Mouse (Mus musculus): Measurements from ENCODE around the gene 4632433K11Rik. TPM values are rescaled to one million over a fixed set of nuclear protein-coding genes. Genes with fewer than 3 reads are reported as not detected.

Gene 4632433K11Rik
- polyA plus RNA-seq, 1 experiment from 2014 or later = not detected

- Histone ChIP-seq H3K27ac (no peak overlapping the region), H3K4me3 (no peak overlapping the region), H3K4me1 (peaks cover 8% of the 10 kb centered on the region), H3K4me2 (no peak overlapping the region), H3K27me3 (no peaks in the 10 kb centered on the region), H3K36me3 (0 out of 2 replicates have a peak, but pooled peaks cover 5% of the 10 kb centered on the region), H3K9me3 (no peaks in the 10 kb centered on the region), H3K9ac (no peak overlapping the region)
- 73% methylated on average over 2 of the region's 2 CpGs for WGBS
- no peak for ATAC-seq (ENCODE audit: insufficient number of reproducible peaks, low FRiP score, low TSS enrichment, low read depth)
These were observed 12.2 kb downstream of the 4632433K11Rik start for GRCm38 (mm10) chr7:5046112-5046511.

- 23% methylated on average over 2 of the region's 2 CpGs for WGBS
- H3K4me3 ChIP-seq = no peak overlapping the region
These were observed 13.4 kb downstream of the 4632433K11Rik start for GRCm38 (mm10) chr7:5047313-5047712.

GRCm38 (mm10) chr7:5051193-5052192 lies 17.6 kb downstream of the 4632433K11Rik start, which contains the start of gene Zfp580:
Zfp580 (plus strand) TSS chr7:5051538.
- H3K4me3 ChIP-seq = peak within 1 kb of the TSS; percentile 79
- H3K4me2 ChIP-seq = peak within 1 kb of the TSS; percentile 82
- H3K27me3 ChIP-seq = peaks cover 41% of the 10 kb centered on the region
- WGBS = under 1% methylated on average over 65 of the region's 65 CpGs
- no peaks in the 10 kb centered on the region for H3K36me3 ChIP-seq
- H3K4me1 ChIP-seq = peaks cover 44% of the 10 kb centered on the region
- peak within 1 kb of the TSS; percentile 78 for H3K9ac ChIP-seq
- peak; percentile 65; the same call in 1 of the 2 replicates for ATAC-seq (ENCODE audit: insufficient number of reproducible peaks, low FRiP score, low TSS enrichment, low read depth)
- H3K9me3 ChIP-seq = no peaks in the 10 kb centered on the region
- H3K27ac ChIP-seq = peak within 1 kb of the TSS; percentile 80

More at GRCm38 (mm10) chr7:5047313-5047712, 13.4 kb downstream of the 4632433K11Rik start:
- Histone ChIP-seq H3K27me3 (peaks cover 4% of the 10 kb centered on the region; the same call in 1 of the 2 replicates), H3K9me3 (no peaks in the 10 kb centered on the region), H3K36me3 (no peaks in the 10 kb centered on the region), H3K9ac (no peak overlapping the region), H3K27ac (no peak overlapping the region), H3K4me2 (no peak overlapping the region), H3K4me1 (peaks cover 14% of the 10 kb centered on the region)
- ATAC-seq (ENCODE audit: insufficient number of reproducible peaks, low FRiP score, low TSS enrichment, low read depth) = no peak

- Histone ChIP-seq H3K4me3 (peak overlapping the region; percentile 79), H3K9me3 (no peaks in the 10 kb centered on the region), H3K36me3 (no peaks in the 10 kb centered on the region), H3K4me2 (peak overlapping the region; percentile 82), H3K27ac (no peak overlapping the region), H3K4me1 (peaks cover 51% of the 10 kb centered on the region), H3K27me3 (peaks cover 41% of the 10 kb centered on the region), H3K9ac (peak overlapping the region; percentile 78)
- no peak for ATAC-seq (ENCODE audit: insufficient number of reproducible peaks, low FRiP score, low TSS enrichment, low read depth)
- WGBS = 2% methylated on average over 10 of the region's 12 CpGs
These were observed 18.5 kb downstream of the 4632433K11Rik start for GRCm38 (mm10) chr7:5052438-5052837.

GRCm38 (mm10) chr7:5052931-5053343 lies 19.0 kb downstream of the 4632433K11Rik start:
- no peak for ATAC-seq (ENCODE audit: insufficient number of reproducible peaks, low FRiP score, low TSS enrichment, low read depth)
- no peak overlapping the region for H3K27ac ChIP-seq
- H3K4me2 ChIP-seq = peak overlapping the region; percentile 82
- H3K9me3 ChIP-seq = no peaks in the 10 kb centered on the region
- no peaks in the 10 kb centered on the region for H3K36me3 ChIP-seq
- H3K4me1 ChIP-seq = peaks cover 56% of the 10 kb centered on the region
- H3K27me3 ChIP-seq = peaks cover 45% of the 10 kb centered on the region
- peak overlapping the region; percentile 78; the same call in 1 of the 2 replicates for H3K9ac ChIP-seq
- 4% methylated on average over 40 of the region's 45 CpGs for WGBS
- peak overlapping the region; percentile 79 for H3K4me3 ChIP-seq

- H3K9me3 ChIP-seq = no peaks in the 10 kb centered on the region
- H3K36me3 ChIP-seq = no peaks in the 10 kb centered on the region
- peak overlapping the region; percentile 82 for H3K4me2 ChIP-seq
- peak overlapping the region; percentile 79 for H3K4me3 ChIP-seq
- H3K9ac ChIP-seq = peak overlapping the region; percentile 44; the same call in 1 of the 2 replicates
- 10% methylated on average over 32 of the region's 32 CpGs for WGBS
- H3K27me3 ChIP-seq = peaks cover 45% of the 10 kb centered on the region
- no peak overlapping the region for H3K27ac ChIP-seq
- peaks cover 61% of the 10 kb centered on the region for H3K4me1 ChIP-seq
- no peak for ATAC-seq (ENCODE audit: insufficient number of reproducible peaks, low FRiP score, low TSS enrichment, low read depth)
These were observed 19.7 kb downstream of the 4632433K11Rik start for GRCm38 (mm10) chr7:5053456-5054179.

GRCm38 (mm10) chr7:5056651-5057263 lies 22.8 kb downstream of the 4632433K11Rik start:
- Histone ChIP-seq H3K36me3 (no peaks in the 10 kb centered on the region), H3K4me2 (peak overlapping the region; percentile 84), H3K9ac (peak overlapping the region; percentile 73), H3K9me3 (no peaks in the 10 kb centered on the region), H3K4me1 (peaks cover 68% of the 10 kb centered on the region), H3K27me3 (peaks cover 45% of the 10 kb centered on the region), H3K4me3 (peak overlapping the region; percentile 68), H3K27ac (peak overlapping the region; percentile 64)
- no peak for ATAC-seq (ENCODE audit: insufficient number of reproducible peaks, low FRiP score, low TSS enrichment, low read depth)
- WGBS = 1% methylated on average over 55 of the region's 55 CpGs

- WGBS = 29% methylated on average over 8 of the region's 8 CpGs
- H3K9me3 ChIP-seq = no peaks in the 10 kb centered on the region
- peak overlapping the region; percentile 68 for H3K4me3 ChIP-seq
- peaks cover 62% of the 10 kb centered on the region for H3K4me1 ChIP-seq
- ATAC-seq (ENCODE audit: insufficient number of reproducible peaks, low FRiP score, low TSS enrichment, low read depth) = no peak
- peak overlapping the region; percentile 73 for H3K9ac ChIP-seq
- H3K27me3 ChIP-seq = peaks cover 41% of the 10 kb centered on the region
- H3K27ac ChIP-seq = no peak overlapping the region
- no peaks in the 10 kb centered on the region for H3K36me3 ChIP-seq
- H3K4me2 ChIP-seq = peak overlapping the region; percentile 84
These were observed 23.5 kb downstream of the 4632433K11Rik start for GRCm38 (mm10) chr7:5057381-5057780.

GRCm38 (mm10) chr7:5057804-5058203 lies 23.9 kb downstream of the 4632433K11Rik start:
- H3K9me3 ChIP-seq = no peaks in the 10 kb centered on the region
- peaks cover 58% of the 10 kb centered on the region for H3K4me1 ChIP-seq
- H3K9ac ChIP-seq = no peak overlapping the region
- peaks cover 36% of the 10 kb centered on the region for H3K27me3 ChIP-seq
- H3K36me3 ChIP-seq = no peaks in the 10 kb centered on the region
- peak overlapping the region; percentile 68; the same call in 1 of the 2 replicates for H3K4me3 ChIP-seq
- H3K27ac ChIP-seq = no peak overlapping the region
- no peak for ATAC-seq (ENCODE audit: insufficient number of reproducible peaks, low FRiP score, low TSS enrichment, low read depth)
- peak overlapping the region; percentile 84 for H3K4me2 ChIP-seq
- 33% methylated on average over 11 of the region's 11 CpGs for WGBS

- no peak overlapping the region for H3K27ac ChIP-seq
- WGBS = 97% methylated on average over 1 of the region's 1 CpGs
- peaks cover 28% of the 10 kb centered on the region for H3K27me3 ChIP-seq
- no peak overlapping the region for H3K4me3 ChIP-seq
- no peak overlapping the region for H3K9ac ChIP-seq
- ATAC-seq (ENCODE audit: insufficient number of reproducible peaks, low FRiP score, low TSS enrichment, low read depth) = no peak
- H3K9me3 ChIP-seq = no peaks in the 10 kb centered on the region
- H3K4me2 ChIP-seq = no peak overlapping the region
- peaks cover 55% of the 10 kb centered on the region for H3K4me1 ChIP-seq
- H3K36me3 ChIP-seq = no peaks in the 10 kb centered on the region
These were observed 24.7 kb downstream of the 4632433K11Rik start for GRCm38 (mm10) chr7:5058631-5059030.

- ATAC-seq (ENCODE audit: insufficient number of reproducible peaks, low FRiP score, low TSS enrichment, low read depth) = no peak
- no peaks in the 10 kb centered on the region for H3K36me3 ChIP-seq
- no peak overlapping the region; the same call in 1 of the 2 replicates for H3K9ac ChIP-seq
- no peak overlapping the region for H3K27ac ChIP-seq
- no peak overlapping the region for H3K4me3 ChIP-seq
- H3K9me3 ChIP-seq = no peaks in the 10 kb centered on the region
- peak overlapping the region; percentile 85; the same call in 1 of the 2 replicates for H3K4me2 ChIP-seq
- 88% methylated on average over 12 of the region's 12 CpGs for WGBS
- peaks cover 54% of the 10 kb centered on the region for H3K4me1 ChIP-seq
- H3K27me3 ChIP-seq = peaks cover 20% of the 10 kb centered on the region
These were observed 25.5 kb downstream of the 4632433K11Rik start for GRCm38 (mm10) chr7:5059421-5059820.

Data from limb, embryonic 15.5 days (tissue).